Mouse (Mus musculus): ENCODE data around the gene Sbf1.

Gene Sbf1

DNA sequence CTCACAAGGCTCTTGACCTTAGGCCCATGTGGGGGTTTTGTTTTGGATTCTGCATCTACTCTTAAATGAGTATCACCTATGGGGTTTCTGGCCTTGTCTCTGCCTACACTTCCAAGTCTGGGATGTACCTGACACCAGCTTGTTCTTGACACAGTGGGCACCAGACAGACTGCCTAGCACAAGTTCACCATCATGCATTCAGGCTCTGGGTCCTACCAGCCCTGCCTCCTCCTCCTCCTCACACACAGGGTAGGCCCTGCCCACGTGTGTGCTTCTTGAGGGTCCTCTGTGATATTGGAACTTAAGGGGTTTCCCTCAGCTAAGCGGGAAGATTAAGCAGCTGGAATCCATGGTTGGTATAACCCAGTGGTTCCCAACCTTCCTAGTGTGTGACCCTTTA is 31.0 kb downstream of the Sbf1 start:
- DNase-seq (ENCODE audit: low spot score in 2 of 2), result no peak

DNA sequence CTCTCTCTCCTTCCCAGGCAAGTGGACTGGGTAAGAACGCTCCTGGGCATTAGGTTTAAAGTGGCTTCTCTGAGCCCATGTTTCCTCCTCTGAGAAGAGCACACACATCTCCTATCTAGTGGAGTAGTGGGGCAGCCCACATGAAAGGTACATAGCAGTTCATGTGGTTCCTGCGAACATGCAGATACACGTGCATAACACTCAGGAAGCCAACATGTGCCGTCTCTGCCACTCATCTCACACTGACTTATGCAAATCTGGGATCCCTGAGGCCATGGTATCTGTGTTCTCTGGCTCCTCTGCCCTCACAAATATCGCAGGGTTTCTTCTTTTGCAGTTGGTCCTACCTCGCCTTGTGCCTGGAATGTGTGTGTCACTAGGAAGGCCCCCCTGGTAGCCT is 32.6 kb downstream of the Sbf1 start:
- no peak for DNase-seq (ENCODE audit: low spot score in 2 of 2)

DNA sequence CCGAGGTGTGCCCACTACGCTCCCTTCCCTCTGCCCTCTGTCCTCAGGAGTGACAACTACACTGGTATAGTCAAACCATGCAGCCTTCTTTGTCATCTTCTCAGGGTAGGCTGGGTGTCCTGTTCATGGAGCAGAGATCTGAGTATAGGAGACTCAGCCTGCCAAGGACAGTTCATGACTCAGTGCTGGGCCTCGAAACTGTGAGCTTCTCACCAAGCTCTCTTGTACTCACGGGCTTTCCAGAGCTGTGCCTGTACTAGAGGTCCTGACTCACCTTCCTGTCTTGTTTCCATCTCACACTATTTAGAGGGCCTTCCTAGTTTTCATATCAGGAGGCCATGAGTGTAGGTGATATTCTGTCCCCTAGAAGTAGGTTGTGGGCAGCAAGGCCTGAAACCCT is 37.7 kb downstream of the Sbf1 start:
- no peak for DNase-seq (ENCODE audit: low spot score in 2 of 2)

DNA sequence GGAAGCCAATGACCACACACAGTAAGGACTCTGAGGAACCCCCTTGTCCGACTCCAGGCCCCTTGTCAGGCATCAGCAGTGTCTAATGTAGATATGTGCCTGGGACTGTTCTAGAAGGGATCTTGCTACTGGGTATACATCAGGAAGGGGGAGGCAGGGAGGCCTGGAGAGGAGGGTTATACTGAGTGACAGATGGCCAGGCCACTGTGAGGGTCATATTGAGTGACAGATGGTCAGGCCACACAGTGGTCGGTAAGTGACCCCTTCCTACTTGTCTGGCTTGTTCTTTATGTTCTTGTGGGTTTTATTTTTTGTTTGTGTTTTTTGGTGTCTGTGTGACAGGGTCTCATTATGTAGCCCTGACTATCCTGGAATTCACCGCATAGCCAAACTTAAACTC is 39.6 kb downstream of the Sbf1 start:
- DNase-seq (ENCODE audit: low spot score in 2 of 2), result no peak

DNA sequence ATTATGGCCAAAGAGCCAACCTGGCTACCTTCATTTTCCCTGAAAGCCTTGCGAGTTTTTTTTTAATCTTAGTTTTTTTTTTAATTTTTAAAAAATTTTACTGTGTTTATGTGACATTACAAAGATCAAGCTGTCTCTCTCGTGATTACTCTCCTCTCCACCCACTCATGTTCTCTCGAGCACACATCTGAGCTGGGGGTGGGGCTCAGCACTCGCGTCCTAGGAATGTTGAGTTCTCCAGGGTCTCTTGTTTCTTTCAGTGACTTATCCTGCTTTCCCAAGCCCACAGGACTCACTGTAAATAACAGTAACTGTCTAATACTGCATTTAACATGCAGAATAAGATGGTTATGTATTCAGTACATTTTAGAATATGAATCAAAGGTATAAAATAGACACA is 50.6 kb downstream of the Sbf1 start:
- DNase-seq (ENCODE audit: low spot score in 2 of 2), result no peak

DNA sequence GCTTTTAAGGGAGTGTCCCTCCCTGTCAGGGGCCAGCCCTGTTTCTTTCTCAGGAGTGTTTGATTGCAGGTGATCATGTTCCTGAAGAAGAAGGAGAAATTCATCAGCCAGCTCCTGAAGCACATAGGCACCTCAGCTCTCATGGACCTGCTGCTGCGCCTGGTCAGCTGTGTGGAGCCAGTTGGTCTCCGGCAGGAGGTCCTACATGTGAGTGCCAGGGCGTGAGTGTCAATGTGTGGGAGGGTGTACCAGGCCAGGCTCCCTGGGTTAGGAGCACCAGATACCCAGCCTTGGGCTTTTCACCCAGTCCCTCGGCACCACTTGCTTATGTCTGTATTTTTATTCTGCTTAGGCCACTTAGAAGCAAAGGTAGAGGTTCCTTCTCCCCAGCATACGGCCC is 56.1 kb downstream of the Sbf1 start:
- DNase-seq (ENCODE audit: low spot score in 2 of 2), result no peak

DNA sequence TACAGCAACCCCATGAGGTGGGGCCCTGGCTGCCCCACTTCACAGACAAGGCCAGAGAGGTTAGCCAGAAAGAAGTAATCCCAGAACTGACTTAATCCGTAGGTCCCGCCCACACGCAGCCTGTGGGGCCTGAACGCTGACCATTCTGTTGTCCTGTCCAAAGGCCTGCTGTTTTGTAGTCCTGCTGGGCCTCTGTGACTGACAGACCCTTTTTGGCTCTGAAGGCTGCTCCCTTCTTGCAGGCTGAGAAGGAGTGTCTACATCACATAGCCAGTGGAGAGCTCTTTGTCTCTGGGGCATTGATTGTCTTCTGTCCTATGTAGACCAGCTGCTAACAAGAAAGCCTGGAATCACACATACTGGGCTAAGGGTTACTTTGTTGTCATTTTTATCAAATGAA is 59.8 kb downstream of the Sbf1 start:
- no peak for DNase-seq (ENCODE audit: low spot score in 2 of 2)

DNA sequence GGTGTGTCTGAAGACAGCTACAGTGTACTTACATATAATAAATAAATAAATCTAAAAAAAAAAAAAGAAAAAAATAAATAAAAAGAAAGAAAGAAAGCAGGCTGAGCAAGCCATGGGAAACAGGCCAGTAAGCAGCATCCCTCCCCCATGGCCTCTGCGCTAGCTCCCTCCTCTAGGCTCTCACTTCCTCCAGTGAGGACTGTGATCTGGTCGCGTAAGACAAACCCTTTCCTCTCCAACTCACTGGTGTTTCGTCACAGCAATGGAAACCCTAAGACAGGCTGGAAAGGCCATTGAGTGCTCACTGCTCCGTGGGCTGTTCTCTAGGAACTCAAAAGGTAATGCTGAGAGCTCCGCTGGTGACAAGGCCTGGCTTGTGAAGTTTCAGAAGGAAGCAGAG is 66.0 kb downstream of the Sbf1 start:
- DNase-seq (ENCODE audit: low spot score in 2 of 2), result no peak

DNA sequence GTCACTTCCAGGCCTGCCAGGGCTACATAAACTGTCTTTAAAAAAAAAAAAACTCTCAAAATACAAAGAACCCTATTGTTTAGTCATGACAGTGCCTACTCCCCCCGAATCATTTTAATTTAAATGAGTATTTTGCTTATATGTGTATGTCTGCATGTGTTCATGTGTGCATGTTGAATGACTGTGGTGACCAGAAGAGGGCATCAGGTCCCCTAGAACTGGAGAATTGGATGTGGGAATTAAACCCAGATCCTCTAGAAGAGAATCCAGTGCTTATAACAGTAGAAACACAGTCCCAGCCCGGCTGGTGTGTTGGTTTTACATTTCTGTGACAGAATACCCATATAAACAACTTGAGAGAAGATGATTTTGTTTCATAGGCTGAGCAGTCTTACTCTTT is 74.1 kb downstream of the Sbf1 start:
- no peak for DNase-seq (ENCODE audit: low spot score in 2 of 2)

DNA sequence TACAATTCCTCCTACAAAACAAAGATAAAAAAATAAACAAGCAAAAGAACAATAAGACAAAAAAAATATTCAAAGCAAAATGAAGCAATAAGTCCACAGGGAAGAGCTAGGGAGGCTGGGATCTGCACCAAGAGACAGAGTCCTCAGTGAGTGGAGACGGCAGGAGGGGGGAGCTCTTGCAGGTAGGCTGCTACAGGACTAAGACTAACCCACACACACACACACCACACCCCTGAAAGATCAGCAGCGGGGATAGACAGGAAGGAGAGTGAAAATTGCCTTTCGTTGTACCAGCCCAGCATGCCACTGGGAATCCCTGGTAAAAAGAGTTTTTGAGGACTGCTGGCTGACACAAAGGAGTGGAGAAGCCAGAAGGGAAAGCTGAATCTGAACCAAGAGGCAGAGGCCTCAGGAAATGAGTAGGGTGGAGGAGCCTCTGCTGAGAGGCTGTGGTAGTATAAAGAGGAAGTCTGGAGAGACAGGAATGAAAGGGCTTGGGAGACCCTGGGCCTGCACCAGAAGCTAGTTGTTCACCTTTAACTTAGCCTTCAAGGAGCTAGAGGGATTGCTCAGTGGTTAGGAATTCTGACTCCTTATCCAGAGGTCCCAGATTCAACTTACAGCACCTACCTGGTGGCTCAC is 75.2 kb downstream of the Sbf1 start:
- no peak for DNase-seq (ENCODE audit: low spot score in 2 of 2)

All from natural killer cell, adult 2 months (primary cell).